Mouse (Mus musculus): ENCODE results near the gene Larp4b.

Larp4b gene

DNA sequence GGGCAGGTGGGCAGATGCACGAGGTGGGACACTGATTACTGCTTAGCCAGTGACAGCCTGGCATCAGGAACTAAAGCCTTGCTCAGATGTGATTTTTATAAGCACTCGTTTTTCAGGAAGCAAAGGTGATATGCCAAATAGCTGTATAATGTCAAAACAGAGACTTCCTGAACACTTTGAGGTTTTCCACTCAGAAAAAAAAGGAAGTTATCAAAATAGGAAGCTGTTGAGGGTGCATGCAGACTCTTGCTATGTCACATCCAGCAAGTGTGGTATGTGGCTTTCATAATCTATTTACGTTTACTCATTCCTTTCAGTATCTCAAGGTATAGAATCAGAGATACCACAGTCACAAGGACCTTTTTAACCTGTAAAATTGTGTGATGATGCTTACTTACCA, 79.7 kb downstream of the Larp4b start:
- no peak for DNase-seq (ENCODE audit: inconsistent age in 2 of 2, low spot score in 1 of 2)

DNA sequence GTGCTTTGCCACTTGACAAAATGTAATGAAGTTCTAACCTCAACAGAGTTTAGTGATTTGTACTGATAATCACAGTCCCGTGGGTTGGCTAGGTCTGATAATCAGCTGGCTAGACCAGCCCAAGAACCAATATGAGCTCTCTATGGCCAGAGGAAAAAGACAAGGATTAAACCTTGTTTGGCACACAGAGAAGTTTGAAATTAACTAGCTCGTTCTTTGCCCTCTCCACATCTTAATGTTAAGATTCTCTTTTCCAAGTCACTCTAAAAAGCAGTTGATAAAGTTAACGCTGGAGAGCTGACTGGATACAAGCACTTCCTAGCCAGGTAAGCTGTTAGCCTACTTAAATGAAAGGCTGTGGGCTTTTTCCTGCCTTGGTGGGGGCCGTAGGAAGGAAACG, 81.5 kb downstream of the Larp4b start:
- DNase-seq (ENCODE audit: inconsistent age in 2 of 2, low spot score in 1 of 2): no peak

DNA sequence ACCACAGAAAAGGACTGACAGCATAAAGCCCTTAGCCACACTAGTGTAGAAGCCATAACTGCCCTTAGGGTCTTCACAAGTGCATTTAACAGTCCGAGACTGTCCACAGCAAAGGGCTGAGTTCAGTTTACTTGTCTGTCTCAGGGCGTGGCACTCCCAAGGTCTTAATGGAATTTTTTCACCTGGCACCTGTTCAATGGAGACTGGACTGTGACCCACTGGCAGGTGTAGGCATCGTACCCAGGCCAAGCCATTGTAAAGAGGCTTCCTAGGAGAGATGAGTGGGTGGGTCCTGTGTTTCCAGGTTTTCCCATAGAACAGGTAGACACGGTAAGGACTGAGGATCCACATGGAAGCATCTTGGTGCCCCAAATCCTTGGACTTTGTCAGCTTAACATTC, 84.6 kb downstream of the Larp4b start:
- no peak for DNase-seq (ENCODE audit: inconsistent age in 2 of 2, low spot score in 1 of 2)

DNA sequence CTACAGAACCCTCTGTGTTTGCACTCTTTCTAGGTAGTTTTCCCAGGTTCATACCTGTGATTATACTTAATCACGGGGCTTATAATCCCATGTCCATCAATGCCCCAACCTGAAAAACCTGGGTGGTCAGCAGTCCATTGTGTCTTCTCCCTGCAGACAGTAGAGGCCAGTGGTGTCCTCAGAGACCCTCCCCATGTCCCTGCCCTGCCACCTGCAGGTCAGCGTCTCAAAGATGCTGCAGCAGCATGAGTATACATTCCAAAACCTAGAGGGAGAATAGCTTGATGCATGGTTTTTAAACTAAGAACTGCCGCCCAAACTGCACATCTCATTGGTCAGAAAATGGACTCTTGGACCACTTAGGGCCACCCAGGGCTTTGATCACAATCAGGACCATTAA, 85.0 kb downstream of the Larp4b start:
- DNase-seq (ENCODE audit: inconsistent age in 2 of 2, low spot score in 1 of 2): no peak

DNA sequence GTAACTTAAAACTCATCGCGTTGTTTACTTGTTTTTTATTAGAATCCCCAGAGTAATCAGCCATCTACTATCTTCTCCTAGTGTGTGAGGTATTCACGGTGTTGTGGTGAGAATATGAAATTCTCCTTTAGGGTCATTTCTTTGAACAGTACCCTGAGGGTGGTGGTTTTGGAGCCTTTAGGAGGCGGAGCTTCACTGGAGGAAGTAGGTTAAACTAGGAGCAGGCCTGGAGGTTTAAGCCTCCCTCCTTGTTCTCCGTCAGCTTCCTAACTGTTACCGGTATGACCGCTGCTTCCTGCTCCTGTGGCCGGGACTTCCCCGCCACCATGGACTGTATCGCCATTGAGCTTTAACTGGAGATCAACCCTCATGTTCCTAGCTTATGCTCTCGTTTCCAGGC, 86.5 kb downstream of the Larp4b start:
- peak in 1 of 2 experiments; percentile 68 for DNase-seq (ENCODE audit: inconsistent age in 2 of 2, low spot score in 1 of 2)

DNA sequence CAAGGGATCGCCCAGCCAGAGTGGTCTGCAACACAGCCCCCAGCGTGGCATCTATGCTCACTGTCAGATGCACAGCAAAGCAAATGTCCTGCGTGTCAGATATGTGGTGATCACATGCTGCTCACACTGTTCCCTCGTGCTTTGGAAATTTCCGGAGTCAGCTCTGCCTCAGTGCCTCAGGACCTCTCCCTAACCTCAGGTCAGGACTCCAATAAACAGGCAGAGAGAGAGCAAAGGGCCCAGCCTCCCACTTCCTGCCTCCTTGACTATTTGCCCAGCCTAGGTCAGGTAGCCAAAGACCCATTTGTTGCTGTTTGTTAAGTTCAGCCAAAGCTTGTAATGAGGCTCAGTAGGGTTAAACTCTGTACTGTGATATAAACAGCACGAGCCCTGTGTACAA, 87.4 kb downstream of the Larp4b start:
- DNase-seq (ENCODE audit: inconsistent age in 2 of 2, low spot score in 1 of 2): peak in 1 of 2 experiments; percentile 20

DNA sequence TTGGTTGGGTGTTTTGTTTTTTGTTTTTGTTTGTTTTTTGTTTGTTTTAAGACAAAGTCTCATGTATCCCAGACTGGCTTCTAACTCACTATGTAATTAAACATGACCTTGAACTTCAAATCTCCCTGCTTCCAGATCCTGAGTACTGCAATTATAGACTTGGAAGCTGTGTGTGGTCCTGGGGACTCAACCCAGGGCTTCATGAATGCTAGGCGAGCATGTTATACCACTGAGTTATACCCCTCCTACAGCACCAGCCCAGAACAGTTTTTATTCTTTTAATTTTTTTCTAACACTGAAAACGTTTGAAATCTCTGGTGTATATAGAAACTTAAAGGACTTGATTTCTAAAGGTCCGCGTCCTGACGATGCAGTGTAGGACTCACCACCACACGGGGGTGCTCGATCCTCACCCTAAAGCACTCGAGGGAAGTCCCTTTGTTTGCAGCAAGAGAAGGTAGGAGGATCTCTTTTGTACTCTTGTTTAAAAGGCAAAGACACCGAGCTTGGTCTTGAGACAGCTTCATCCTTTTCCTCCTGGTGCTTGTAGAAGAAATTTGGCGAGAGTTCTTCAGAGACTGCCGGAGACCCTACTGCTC, 88.1 kb downstream of the Larp4b start:
- peak; percentile 77 to 92 for DNase-seq (ENCODE audit: inconsistent age in 2 of 2, low spot score in 1 of 2)

DNA sequence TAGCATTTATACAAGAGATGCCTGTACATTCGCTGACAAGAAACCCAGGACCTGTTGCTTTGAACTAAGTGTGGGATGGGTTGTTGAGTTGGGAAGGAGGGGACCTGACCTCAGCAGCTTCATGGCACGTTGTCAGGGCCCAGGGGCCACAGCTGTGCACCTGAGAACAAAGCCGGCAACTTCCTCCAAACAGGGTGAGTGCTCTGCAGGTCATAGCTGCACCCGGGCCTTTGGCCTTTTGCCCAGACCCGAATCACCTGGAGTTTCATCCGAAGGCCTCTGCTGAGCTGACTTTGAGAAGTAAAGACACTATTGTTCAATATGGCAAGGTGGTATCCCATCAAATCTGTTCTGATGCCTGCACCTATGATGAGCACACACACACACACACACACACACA, 90.6 kb downstream of the Larp4b start:
- no peak for DNase-seq (ENCODE audit: inconsistent age in 2 of 2, low spot score in 1 of 2)

DNA sequence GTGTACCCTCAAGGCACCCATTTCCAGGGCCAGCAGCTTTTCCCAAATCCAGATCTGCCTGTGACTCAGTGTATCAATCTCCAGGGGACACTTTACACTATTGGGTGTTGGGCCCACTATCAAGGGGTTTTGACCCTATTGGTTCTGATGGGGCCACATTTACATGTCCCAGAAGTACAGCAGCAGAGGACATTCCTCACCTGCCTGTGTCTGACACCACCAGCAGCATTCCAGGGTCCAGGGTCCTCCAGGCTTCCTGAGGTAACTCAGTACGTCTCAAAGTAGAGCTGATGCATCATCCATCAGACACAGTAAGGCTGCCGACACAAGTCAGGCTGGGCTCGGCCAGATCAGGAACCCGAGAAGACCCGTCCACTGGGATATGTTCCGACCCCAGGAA, 91.0 kb downstream of the Larp4b start:
- no peak for DNase-seq (ENCODE audit: inconsistent age in 2 of 2, low spot score in 1 of 2)

DNA sequence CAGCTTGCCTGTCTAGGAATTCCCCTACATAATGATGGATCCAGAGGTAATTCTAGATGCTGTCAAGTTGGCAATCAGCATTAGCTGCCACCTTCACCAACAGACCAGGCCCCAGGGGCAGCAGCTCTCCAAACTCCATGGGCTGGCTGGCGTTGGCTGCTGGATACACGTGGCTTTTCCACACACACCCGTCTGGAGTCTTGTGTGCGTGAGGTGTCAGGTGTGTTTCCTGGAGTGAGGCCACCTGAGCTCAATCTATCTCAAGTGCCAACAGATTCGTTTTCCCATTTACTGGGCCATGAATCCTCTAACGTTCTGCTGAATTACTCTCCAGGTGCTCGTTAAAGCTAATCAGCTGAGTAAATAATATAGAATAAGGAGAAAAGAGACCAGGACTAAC, 93.5 kb downstream of the Larp4b start:
- DNase-seq (ENCODE audit: inconsistent age in 2 of 2, low spot score in 1 of 2): peak in 1 of 2 experiments; percentile 18

DNA sequence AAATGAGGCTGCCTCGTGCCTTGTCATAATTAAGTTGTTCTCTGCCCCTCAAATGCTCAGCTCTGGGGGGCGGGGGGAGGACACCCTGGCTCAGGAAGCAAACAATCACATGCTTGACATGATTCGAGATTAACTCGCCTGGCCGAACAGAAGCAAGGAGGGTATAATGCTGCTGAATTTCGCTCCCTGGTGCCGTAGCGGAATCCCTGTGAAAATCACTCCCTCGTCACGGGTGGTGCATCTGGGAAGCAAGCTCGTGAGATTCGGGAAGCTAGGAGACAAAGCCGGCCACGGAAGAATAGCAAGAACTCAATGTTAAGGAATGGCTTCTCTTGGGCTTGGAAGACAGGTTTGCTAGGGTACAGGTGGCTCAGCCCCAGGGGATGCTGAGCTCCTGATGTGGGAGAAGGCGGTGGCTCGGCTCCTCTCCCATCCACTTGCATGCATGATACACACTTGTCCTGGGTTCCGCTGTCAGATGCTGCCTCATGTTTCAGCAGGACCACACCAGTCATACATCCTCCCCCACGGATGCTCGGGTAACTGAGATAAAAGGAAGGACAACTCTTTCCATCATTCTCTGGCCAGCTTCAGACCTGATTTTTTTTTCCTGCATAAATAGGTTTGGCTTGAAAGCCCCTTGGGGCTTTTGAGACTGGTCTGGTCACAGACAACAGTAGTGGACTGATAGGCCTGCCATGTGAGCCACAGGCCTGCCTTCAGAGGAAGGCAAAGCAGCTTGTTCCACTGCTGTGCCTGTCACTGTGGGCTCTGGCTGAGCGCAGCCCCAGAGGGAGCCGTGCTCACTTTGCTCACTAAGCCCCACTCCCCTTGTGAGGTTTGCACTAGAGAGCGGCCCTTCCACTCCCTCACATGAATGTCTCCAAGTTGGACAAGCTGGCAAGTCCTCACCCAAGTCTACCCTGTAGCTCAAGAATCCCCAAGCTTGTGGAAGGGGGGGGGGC, 94.2 kb downstream of the Larp4b start:
- DNase-seq (ENCODE audit: inconsistent age in 2 of 2, low spot score in 1 of 2): peak in 1 of 2 experiments; percentile 17

DNA sequence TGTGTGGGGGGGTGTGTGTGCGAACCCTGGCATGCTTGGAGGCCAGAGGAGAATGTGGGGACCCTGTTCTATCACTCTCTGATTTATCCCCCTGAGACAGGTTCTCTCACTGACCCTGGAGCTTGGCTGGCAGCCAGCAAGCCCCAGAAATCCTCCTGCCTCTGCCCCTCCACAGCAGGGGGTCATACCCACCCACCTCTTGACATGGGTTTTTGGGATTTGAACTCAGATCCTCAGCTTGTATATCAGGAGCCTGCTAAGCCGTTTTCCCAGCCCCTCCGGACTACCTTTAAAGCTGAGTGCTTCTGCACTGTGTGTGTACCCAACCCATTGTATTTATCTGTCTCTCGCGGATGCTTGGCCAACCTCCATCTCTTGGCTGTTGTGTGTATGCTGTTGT, 95.8 kb downstream of the Larp4b start:
- DNase-seq (ENCODE audit: inconsistent age in 2 of 2, low spot score in 1 of 2): no peak

DNA sequence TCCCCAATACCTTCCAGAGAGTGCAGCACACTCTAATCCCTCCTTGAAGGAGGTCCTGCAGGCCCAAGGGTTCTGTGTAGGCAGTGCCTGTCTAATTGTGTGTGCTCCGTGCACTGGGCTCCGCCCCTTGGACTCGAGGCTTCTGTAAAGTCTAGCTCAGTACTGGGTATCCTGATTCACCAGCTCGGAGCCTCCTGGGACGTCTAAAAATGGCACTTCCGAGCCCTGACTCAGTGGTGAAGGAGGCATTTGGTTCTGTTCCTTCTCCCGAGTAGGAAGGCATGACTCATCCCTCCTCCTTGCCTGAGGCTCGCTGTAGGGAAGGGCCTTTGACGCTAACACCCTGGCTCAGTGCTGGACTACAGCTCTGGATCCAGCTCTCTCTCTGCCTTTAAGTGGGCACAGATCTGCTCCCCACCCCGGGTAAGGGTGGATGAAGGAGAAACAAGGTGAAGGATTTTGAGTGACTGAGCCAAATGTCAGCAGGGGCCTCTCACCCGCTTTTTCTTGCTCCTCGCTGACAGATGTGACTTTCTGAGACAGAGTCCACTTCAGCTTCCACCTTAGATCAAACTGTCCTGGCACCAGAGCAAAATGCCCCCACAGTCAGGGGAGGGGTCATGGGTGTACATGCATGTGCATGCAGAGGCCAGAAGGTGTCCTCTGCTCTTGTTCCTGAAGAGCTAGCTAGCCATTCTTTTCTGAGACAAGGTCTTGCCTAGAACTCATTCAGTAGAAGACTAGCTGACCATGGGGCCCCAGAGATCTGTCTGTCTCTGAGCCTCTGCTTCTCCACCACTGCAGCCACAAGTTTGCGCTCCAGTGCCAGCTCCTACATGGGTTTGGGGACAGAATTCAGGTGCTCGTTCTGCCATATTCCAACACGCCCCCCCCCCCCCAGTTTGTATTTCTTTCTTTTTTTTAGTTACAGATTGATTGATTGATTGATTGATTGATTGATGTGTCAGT, 97.8 kb downstream of the Larp4b start:
- DNase-seq (ENCODE audit: inconsistent age in 2 of 2, low spot score in 1 of 2): peak; percentile 78 to 88

DNA sequence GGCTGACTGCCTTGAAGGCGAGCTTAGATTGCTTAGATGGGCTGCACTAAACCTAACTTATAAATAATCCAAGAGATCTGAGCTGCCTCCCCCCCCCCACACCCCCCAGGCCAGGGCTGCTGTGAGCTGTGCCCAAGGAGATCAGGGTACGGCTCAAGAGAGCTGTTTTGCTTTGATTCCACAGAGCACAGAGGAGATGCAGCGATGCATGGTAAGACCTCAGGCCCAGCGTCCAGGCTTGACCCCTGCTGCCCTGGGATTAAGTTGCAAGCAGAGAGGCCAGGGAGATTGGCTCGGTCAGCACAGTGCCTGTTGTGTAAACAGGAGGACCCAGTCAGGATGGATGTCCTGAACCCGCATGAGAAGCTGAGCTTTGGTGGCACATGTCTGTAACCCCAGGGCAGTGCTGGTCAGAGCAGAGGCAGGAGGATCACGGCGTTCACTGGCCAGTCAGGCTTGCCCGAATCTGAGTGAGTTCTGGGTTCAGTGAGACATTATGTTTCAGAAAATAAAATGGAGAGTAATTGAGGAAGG, 99.2 kb downstream of the Larp4b start:
- DNase-seq (ENCODE audit: inconsistent age in 2 of 2, low spot score in 1 of 2): no peak

DNA sequence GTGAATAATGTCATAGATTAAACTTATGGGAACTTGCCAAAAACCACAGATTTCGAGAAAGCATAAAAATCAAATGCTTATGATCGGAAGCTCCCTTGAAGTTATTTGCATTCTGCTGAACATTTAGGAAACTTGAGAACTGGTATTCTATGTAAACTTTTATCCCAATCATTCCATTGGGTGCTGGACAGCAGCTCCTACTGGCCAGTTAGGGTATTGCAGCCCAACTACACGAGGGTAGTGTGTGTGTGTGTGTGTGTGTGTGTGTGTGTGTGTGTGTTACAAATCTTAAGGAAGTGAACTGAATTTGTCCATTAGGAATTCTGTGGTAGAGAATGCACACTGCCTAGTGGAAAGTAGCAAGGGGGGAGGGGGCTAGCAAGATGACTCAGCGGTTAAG, 101.0 kb downstream of the Larp4b start:
- no peak for DNase-seq (ENCODE audit: inconsistent age in 2 of 2, low spot score in 1 of 2)

DNA sequence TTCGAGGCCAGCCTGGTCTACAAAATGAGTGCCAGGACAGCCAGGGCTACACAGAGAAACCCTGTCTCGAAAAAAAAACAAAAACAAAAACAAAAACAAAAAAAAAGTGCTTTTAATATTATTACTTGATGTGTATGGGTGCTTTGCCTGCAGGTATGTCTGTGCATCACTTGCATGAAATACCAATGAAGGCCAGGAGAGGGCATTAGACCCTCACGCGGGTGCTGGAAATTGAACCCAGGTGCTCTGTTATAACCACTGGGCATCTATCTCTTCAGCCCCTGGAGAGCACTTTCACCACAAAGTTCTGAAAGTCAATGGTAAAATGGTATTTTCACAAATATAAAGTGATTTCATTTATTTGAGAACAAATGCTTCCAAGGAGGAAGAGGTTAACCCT, 101.9 kb downstream of the Larp4b start:
- no peak for DNase-seq (ENCODE audit: inconsistent age in 2 of 2, low spot score in 1 of 2)

DNA sequence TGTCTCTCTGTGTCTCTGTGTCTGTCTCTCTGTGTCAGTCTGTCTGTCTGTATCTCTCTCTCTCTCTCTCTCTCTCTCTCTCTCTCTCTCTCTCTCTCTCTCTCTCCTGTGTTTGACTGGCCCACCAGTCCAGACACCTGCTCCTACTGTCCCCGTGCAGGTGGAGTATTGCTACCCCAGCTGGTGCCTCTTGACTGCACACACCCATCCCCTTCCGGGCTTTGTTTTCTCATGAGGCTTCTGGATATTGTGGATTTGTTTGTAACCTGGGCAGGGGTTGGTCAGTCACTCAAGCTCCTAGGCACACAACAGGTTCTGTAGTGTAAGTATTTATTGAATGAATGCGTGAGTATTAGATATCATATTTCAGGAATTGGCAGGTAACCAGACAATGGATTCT, 104.4 kb downstream of the Larp4b start:
- DNase-seq (ENCODE audit: inconsistent age in 2 of 2, low spot score in 1 of 2): no peak

DNA sequence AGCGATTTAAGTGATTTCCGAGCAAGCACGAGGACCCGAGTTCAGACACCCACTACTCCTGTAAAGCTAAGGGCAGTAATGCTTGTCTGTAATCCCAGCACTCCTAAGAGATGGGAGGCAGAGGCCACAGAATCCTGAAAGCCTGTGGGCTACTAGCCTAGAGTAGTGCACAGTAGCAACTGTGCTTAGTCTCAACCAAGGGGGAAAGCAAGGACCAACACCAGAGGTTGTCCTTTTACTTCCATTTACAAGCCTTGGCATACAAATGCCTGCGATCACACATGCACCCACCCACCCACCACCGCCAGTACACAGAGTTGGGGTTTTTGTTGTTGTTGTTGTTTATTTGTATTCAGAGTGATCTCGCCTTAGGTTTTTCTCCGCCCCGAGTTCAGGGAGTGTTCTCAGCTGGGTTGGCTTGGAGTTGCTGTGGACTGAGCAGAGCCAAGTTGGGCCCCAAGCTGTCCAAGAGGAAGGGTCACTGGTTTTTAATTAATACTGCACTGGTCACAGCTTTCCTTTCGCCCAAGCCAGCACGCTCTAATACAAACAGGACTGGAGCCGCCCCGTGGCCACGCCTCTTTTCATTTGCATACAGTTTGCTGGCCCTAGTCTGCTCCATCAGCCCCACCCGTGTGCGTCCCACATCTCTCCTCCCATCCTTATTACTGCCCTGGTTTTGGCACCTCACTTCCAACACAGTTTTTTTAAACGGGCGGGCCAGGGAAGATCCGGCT, 105.2 kb downstream of the Larp4b start:
- DNase-seq (ENCODE audit: inconsistent age in 2 of 2, low spot score in 1 of 2): peak in 1 of 2 experiments; percentile 34

DNA sequence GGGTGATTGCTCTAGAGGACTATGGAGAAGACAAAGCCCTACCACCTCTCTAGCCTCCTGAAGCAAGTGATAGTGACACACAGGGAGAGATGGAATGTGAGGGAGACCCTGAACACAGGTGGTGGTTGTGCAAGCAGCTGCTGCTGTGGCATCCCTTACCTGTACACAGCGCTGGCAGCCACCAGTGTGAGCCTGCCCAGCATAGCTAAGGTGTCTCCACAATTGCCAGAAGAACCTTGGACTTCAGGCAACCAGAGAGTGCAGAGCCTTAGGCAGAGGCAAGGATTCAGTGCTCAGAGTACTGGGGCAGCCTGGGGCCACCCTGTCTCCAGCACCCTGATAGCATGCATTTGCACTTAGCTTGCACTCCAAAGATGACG, 105.8 kb downstream of the Larp4b start:
- DNase-seq (ENCODE audit: inconsistent age in 2 of 2, low spot score in 1 of 2): peak in 1 of 2 experiments; percentile 16

DNA sequence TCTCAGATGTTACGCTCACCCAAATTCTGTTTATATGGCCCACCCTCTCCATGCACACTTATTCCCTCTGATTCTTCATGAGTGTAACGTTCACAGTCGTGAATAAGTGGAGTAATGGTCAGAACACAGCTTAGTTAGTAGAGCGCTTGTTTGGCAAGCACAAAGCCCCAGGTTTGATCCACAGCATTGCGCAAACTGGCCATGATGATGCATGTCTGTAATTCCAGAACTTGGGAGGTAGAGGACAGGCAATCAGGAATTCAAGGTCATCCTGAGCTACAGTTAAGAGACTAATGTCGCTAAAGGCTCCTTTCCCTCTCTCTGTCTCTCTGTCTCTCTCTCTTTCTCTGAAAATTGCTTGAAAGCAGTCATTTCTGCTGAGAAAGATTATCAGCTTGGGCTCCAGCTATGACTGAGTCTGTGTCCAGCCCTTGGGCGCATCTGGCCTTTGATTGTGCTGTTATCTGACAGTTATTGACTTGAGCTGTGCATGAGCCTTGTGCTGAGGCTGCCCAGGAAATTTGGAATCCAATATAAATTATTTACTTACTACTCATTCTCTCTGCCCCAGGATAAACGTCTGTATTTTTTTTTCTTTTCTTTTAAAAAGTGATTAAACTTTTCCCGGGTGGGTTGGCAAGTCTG, 129.2 kb downstream of the Larp4b start:
- DNase-seq (ENCODE audit: inconsistent age in 2 of 2, low spot score in 1 of 2): peak in 1 of 2 experiments; percentile 27
